Mouse (Mus musculus): Measurements from ENCODE around the gene Sesn1. TPM values are rescaled to one million over a fixed set of nuclear protein-coding genes. Genes with fewer than 3 reads are reported as not detected.
A peak's percentile ranks its signal among the peaks of the same experiment; 100 is the strongest.

Sesn1 gene
- polyA plus RNA-seq (2014; fragmentation: Nextera tagmentation; extraction: Ambion mirVana), result 24.6 and 26.3 TPM in 2 replicates

DNA sequence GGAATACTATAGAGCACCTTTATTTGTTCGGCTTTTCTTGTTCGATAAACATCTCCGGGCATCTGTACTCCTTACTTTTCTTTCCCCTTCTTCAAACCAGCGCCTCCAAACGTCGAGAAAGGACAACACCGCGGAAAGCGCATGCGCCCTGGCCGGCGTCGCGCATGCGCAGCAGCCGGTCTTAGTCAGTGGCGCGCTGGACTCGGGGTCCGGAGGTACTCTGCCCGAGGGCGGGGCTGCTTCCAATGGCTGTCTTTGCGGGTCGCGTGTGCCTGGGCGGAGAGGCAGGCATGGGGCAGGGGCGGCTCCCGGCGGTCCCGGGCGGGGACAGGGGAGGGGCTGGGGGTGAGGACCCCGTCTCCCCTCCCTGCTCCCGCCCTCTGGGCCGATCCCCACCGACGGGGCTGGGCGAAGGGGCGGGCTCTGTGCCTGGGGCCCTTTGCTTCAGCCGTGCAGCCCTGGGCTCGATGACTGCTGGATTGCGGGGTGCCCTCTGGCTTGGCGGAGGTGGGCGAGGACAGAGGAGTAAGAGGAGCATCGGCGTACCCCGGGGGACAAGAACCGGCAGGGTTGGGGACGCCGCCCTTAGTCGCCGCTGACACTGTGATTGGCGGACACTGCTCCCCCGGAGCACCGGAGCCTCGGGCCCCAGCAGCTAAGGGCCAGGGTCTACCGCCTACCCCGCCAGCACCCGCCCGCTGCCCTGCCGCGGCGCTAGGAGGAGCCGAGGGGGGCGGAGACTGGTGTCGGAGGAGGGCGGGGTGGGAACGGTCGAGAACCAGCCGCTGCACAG is at the start of gene Sesn1, which contains the start of gene Cep57l1:
Sesn1 (plus strand) TSS at position 165 of the 793 bp plus-strand sequence.
Cep57l1 (minus strand) TSS at position 101 of the 793 bp plus-strand sequence.
- Histone ChIP-seq H3K4me3 (ENCODE audit: low read depth, low read length) (peak within 1 kb of the TSS; percentile 74), H3K9me3 (ENCODE audit: control insufficient read depth, low read length) (no peaks in the 10 kb centered on the region), H3K36me3 (ENCODE audit: control insufficient read depth, insufficient read depth, low read length) (no peaks in the 10 kb centered on the region), H3K9ac (ENCODE audit: low read depth, low read length) (peak within 1 kb of the TSS; percentile 78), H3K27me3 (ENCODE audit: control insufficient read depth, insufficient read depth, low read length) (no peaks in the 10 kb centered on the region), H3K4me2 (replicated peaks; ENCODE audit: low read depth, low read length) (peak within 1 kb of the TSS; percentile 78), H3K27ac (ENCODE audit: low read depth, low read length) (peak within 1 kb of the TSS; percentile 91), H3K4me1 (replicated peaks; ENCODE audit: control insufficient read depth, insufficient read depth, low read length) (peaks cover 3% of the 10 kb centered on the region; the same call in 1 of the 2 replicates)
- ATAC-seq (ENCODE audit: low FRiP score) (peak; percentile 98), DNase-seq (ENCODE audit: low spot score) (peak; percentile 95)
- under 1% methylated on average over 52 of the region's 69 CpGs for WGBS

DNA sequence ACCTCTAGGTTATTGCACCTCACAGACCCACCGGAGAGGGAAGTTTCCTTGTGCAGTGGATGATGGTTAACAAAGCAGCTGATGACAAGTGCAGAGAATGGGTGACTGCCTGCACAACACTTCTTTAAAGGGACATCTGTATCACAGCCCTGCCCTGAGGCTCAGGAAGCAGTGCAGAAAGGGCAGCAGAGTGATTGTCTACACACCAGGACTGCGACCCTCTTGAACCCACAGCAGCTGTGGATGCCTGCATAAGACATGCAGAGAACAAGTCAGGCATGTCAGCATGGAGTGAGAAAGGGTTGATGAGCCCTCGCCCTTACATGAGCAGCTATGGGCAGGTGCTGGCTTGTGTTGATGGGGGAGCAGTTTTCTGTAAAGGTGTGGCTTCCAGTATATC is 48.9 kb upstream of the Sesn1 start:
- WGBS, result 67% methylated on average over 3 of the region's 3 CpGs
- Histone ChIP-seq H3K9me3 (ENCODE audit: control insufficient read depth, low read length) (no peaks in the 10 kb centered on the region), H3K27me3 (ENCODE audit: control insufficient read depth, insufficient read depth, low read length) (no peaks in the 10 kb centered on the region), H3K36me3 (ENCODE audit: control insufficient read depth, insufficient read depth, low read length) (no peaks in the 10 kb centered on the region), H3K27ac (ENCODE audit: low read depth, low read length) (no peak overlapping the region), H3K4me2 (replicated peaks; ENCODE audit: low read depth, low read length) (no peak overlapping the region), H3K4me1 (replicated peaks; ENCODE audit: control insufficient read depth, insufficient read depth, low read length) (no peaks in the 10 kb centered on the region), H3K4me3 (ENCODE audit: low read depth, low read length) (no peak overlapping the region), H3K9ac (ENCODE audit: low read depth, low read length) (no peak overlapping the region)
- DNase-seq (ENCODE audit: low spot score) (no peak), ATAC-seq (ENCODE audit: low FRiP score) (no peak)

DNA sequence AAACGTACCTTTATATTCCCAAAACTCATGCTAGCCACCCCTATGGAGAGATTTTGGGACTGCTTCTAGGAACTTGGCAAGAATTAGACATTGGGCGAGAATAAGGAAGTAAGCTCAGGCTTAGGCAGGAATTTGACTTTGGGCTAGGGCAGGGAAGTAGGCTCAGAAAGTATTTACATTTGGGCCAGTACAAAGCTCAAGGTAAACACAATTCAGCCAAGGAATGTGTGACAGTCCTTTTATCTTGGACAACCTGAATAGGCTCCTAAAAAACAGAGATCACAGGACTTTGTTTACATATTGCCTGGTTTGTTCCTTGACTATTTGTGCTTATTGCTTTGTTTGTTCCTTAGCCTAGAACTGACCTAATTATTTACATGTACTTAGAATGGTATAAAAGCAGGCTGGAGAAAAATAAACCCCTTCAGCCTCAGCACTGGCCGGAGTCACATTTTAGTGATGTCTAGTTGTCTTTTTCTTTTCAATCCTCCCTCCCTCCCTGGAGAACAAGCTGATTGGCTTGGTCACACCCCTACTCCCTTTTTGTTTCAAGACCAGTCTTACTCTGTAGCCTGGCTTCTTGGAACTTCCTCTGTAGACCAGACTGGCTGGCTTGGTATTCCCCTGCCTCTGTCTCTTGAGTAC is 45.9 kb upstream of the Sesn1 start:
- Histone ChIP-seq H3K27ac (ENCODE audit: low read depth, low read length) (no peak overlapping the region), H3K36me3 (ENCODE audit: control insufficient read depth, insufficient read depth, low read length) (no peaks in the 10 kb centered on the region), H3K9me3 (ENCODE audit: control insufficient read depth, low read length) (no peaks in the 10 kb centered on the region), H3K9ac (ENCODE audit: low read depth, low read length) (no peak overlapping the region), H3K4me3 (ENCODE audit: low read depth, low read length) (no peak overlapping the region), H3K4me2 (replicated peaks; ENCODE audit: low read depth, low read length) (no peak overlapping the region), H3K27me3 (ENCODE audit: control insufficient read depth, insufficient read depth, low read length) (no peaks in the 10 kb centered on the region), H3K4me1 (replicated peaks; ENCODE audit: control insufficient read depth, insufficient read depth, low read length) (no peaks in the 10 kb centered on the region)
- WGBS, result 77% methylated on average over 3 of the region's 3 CpGs
- no peak for DNase-seq (ENCODE audit: low spot score)
- no peak for ATAC-seq (ENCODE audit: low FRiP score)

DNA sequence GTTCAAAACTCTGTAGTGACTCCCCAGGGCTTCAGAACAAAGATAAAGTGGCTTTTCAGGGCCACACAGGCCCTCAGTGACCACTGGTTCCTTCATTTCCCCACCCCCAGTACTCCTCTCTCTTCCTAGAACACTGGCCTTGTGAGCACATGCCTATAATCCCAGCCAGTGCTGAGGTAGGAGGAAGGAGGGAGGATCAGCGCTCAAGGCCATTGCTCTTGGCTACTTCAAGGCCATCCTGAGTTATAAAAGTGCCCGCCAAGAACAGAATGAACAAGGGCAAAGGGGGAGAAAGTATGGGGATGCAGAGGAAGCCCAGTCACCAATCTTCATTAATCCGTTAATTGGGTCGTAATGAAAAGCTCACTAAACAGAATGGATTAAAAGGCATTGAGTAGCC is 44.1 kb upstream of the Sesn1 start:
- H3K9ac ChIP-seq (ENCODE audit: low read depth, low read length), result no peak overlapping the region
- WGBS, result 98% methylated on average over 4 of the region's 4 CpGs
- ATAC-seq (ENCODE audit: low FRiP score) (no peak), DNase-seq (ENCODE audit: low spot score) (no peak)
- no peaks in the 10 kb centered on the region for H3K4me1 ChIP-seq (replicated peaks; ENCODE audit: control insufficient read depth, insufficient read depth, low read length)
- no peak overlapping the region for H3K4me2 ChIP-seq (replicated peaks; ENCODE audit: low read depth, low read length)
- no peaks in the 10 kb centered on the region for H3K36me3 ChIP-seq (ENCODE audit: control insufficient read depth, insufficient read depth, low read length)
- no peak overlapping the region for H3K4me3 ChIP-seq (ENCODE audit: low read depth, low read length)
- H3K27me3 ChIP-seq (ENCODE audit: control insufficient read depth, insufficient read depth, low read length), result no peaks in the 10 kb centered on the region
- no peak overlapping the region for H3K27ac ChIP-seq (ENCODE audit: low read depth, low read length)
- H3K9me3 ChIP-seq (ENCODE audit: control insufficient read depth, low read length), result no peaks in the 10 kb centered on the region

DNA sequence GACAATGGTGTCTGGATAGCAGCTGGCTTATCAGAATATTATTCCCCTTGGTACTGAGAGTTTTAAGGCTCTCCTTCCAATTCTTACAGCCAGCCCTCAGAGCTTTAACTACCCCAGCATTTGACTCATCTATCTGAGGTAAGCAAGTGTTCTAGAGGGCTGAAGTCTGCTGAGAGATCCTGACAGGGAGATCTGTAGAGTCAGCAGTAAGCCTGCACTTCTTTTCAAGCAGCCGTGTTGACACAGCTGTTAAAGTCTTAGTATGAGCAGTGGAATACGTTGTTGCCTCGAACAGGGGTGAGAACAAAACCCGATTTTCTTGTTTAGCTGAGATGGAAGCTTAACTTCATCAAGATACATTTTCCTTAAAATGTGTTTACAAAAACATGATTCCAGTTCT is 43.5 kb upstream of the Sesn1 start:
- WGBS, result 72% methylated on average over 4 of the region's 4 CpGs
- no peak overlapping the region for H3K9ac ChIP-seq (ENCODE audit: low read depth, low read length)

DNA sequence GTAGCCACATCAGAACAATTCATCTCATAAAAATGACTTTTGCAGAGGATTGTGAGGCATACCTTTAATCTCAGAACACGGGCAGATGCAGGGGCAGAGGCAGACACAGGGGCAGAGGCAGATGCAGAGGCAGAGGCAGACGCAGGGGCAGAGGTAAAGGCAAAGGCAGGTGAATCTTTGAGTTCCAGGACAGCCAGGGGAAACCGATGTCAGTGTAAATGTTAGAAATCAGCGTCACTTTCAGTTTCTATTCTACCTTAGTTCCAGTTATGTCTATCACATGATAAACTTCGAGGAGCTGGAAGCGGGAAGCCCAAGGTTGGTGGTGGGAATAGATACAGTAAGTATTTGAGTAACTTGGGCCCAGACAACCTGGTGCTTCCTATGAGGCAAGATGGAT is 42.5 kb upstream of the Sesn1 start:
- ATAC-seq (ENCODE audit: low FRiP score) (no peak), DNase-seq (ENCODE audit: low spot score) (no peak)
- H3K9me3 ChIP-seq (ENCODE audit: control insufficient read depth, low read length), result no peaks in the 10 kb centered on the region
- 93% methylated on average over 6 of the region's 6 CpGs for WGBS
- H3K27ac ChIP-seq (ENCODE audit: low read depth, low read length), result no peak overlapping the region
- no peak overlapping the region for H3K9ac ChIP-seq (ENCODE audit: low read depth, low read length)
- no peaks in the 10 kb centered on the region for H3K4me1 ChIP-seq (replicated peaks; ENCODE audit: control insufficient read depth, insufficient read depth, low read length)
- H3K27me3 ChIP-seq (ENCODE audit: control insufficient read depth, insufficient read depth, low read length), result no peaks in the 10 kb centered on the region
- no peaks in the 10 kb centered on the region for H3K36me3 ChIP-seq (ENCODE audit: control insufficient read depth, insufficient read depth, low read length)
- H3K4me2 ChIP-seq (replicated peaks; ENCODE audit: low read depth, low read length), result no peak overlapping the region
- no peak overlapping the region for H3K4me3 ChIP-seq (ENCODE audit: low read depth, low read length)

More for the DNA sequence above, 43.5 kb upstream of the Sesn1 start:
- Histone ChIP-seq H3K4me2 (replicated peaks; ENCODE audit: low read depth, low read length) (no peak overlapping the region), H3K36me3 (ENCODE audit: control insufficient read depth, insufficient read depth, low read length) (no peaks in the 10 kb centered on the region), H3K27ac (ENCODE audit: low read depth, low read length) (no peak overlapping the region), H3K27me3 (ENCODE audit: control insufficient read depth, insufficient read depth, low read length) (no peaks in the 10 kb centered on the region), H3K4me3 (ENCODE audit: low read depth, low read length) (no peak overlapping the region), H3K9me3 (ENCODE audit: control insufficient read depth, low read length) (no peaks in the 10 kb centered on the region), H3K4me1 (replicated peaks; ENCODE audit: control insufficient read depth, insufficient read depth, low read length) (no peaks in the 10 kb centered on the region)
- ATAC-seq (ENCODE audit: low FRiP score) (no peak), DNase-seq (ENCODE audit: low spot score) (no peak)

DNA sequence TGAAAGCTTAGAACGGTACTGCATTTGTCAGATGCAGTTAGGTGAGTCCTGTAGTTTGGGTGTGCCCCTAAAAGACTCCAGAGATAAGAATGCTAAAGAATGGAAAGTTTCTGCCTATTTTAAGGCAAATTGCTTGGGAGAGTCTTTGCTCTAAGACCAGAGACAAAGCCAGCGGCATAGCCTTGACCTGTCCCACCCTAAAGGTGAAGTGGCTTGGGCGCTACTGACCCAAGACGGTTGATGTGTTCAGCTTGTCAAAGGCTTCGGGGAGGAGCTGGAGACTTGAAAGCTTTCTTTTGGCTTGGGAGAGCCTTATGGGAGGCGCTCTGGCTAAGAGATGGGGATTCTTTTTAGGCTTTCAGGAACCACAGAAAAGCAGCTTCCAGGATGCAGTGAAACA is 17.4 kb upstream of the Sesn1 start:
- Histone ChIP-seq H3K27ac (ENCODE audit: low read depth, low read length) (no peak overlapping the region), H3K4me1 (replicated peaks; ENCODE audit: control insufficient read depth, insufficient read depth, low read length) (no peaks in the 10 kb centered on the region), H3K4me3 (ENCODE audit: low read depth, low read length) (no peak overlapping the region), H3K36me3 (ENCODE audit: control insufficient read depth, insufficient read depth, low read length) (peaks cover 4% of the 10 kb centered on the region; the same call in 1 of the 2 replicates), H3K9me3 (ENCODE audit: control insufficient read depth, low read length) (no peaks in the 10 kb centered on the region), H3K27me3 (ENCODE audit: control insufficient read depth, insufficient read depth, low read length) (no peaks in the 10 kb centered on the region), H3K9ac (ENCODE audit: low read depth, low read length) (no peak overlapping the region), H3K4me2 (replicated peaks; ENCODE audit: low read depth, low read length) (no peak overlapping the region)
- 90% methylated on average over 6 of the region's 6 CpGs for whole genome bisulfite sequencing
- DNase-seq (ENCODE audit: low spot score), result no peak
- ATAC-seq (ENCODE audit: low FRiP score), result no peak

DNA sequence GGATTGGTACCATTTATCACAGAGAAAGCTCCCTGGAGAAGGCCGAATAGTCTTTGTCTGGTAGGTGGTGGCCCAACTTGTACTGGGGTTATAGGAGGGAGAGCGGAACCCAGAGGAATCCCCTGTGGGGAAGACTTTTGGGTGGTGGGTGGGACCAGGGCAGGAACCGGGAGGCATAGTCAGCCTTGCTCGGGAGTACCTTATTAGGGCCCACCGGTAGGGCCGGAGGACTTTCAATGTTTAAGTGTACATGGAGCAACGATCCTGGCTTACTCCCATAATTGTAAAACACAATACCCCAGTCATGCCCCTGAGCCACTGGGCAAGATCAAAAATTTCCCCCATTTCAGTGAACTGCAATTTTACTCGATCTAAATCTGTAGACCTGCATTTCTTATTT is 12.5 kb upstream of the Sesn1 start:
- peaks cover 13% of the 10 kb centered on the region for H3K36me3 ChIP-seq (ENCODE audit: control insufficient read depth, insufficient read depth, low read length)
- no peaks in the 10 kb centered on the region for H3K27me3 ChIP-seq (ENCODE audit: control insufficient read depth, insufficient read depth, low read length)
- no peaks in the 10 kb centered on the region for H3K4me1 ChIP-seq (replicated peaks; ENCODE audit: control insufficient read depth, insufficient read depth, low read length)
- no peak overlapping the region for H3K4me2 ChIP-seq (replicated peaks; ENCODE audit: low read depth, low read length)
- no peaks in the 10 kb centered on the region for H3K9me3 ChIP-seq (ENCODE audit: control insufficient read depth, low read length)
- DNase-seq (ENCODE audit: low spot score) (no peak), ATAC-seq (ENCODE audit: low FRiP score) (no peak)
- no peak overlapping the region for H3K4me3 ChIP-seq (ENCODE audit: low read depth, low read length)
- no peak overlapping the region for H3K27ac ChIP-seq (ENCODE audit: low read depth, low read length)
- over 99% methylated on average over 8 of the region's 8 CpGs for WGBS
- H3K9ac ChIP-seq (ENCODE audit: low read depth, low read length), result no peak overlapping the region

DNA sequence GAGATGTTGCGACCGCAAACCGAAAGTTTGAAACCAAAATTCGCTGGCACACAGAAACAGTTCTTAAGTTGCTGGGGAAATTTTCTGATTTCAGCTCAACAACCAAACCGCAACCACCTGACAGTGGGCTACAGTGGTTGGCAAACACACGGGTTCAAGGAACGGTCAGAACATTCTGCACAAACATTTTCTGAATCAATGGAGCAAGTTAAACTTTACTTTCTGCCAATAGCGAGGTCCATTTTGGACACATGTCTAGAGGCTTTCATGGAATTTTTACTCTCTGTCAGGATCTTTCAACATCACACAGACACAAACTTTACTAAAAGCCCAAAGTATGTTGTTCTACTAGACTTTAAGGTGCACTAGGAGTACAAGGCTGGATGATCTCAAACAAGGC is 6.3 kb upstream of the Sesn1 start:
- Histone ChIP-seq H3K27ac (ENCODE audit: low read depth, low read length) (no peak overlapping the region), H3K4me2 (replicated peaks; ENCODE audit: low read depth, low read length) (no peak overlapping the region), H3K9ac (ENCODE audit: low read depth, low read length) (no peak overlapping the region), H3K4me3 (ENCODE audit: low read depth, low read length) (no peak overlapping the region), H3K9me3 (ENCODE audit: control insufficient read depth, low read length) (no peaks in the 10 kb centered on the region), H3K4me1 (replicated peaks; ENCODE audit: control insufficient read depth, insufficient read depth, low read length) (no peaks in the 10 kb centered on the region), H3K36me3 (ENCODE audit: control insufficient read depth, insufficient read depth, low read length) (peaks cover 4% of the 10 kb centered on the region; the same call in 1 of the 2 replicates), H3K27me3 (ENCODE audit: control insufficient read depth, insufficient read depth, low read length) (no peaks in the 10 kb centered on the region)
- WGBS, result 96% methylated on average over 8 of the region's 8 CpGs
- DNase-seq (ENCODE audit: low spot score) (no peak), ATAC-seq (ENCODE audit: low FRiP score) (no peak)

All from hindbrain, embryonic 11.5 days (tissue).